Mouse (Mus musculus): ENCODE measurements at regions not wholly inside any gene's neighbourhood (a gene's known extent, or its start where the extent isn't known, plus 50 kb on each side); places are given as distances from the start of the nearest gene placed in this dataset.
A peak's percentile ranks its signal among the peaks of the same experiment; 100 is the strongest.

DNA sequence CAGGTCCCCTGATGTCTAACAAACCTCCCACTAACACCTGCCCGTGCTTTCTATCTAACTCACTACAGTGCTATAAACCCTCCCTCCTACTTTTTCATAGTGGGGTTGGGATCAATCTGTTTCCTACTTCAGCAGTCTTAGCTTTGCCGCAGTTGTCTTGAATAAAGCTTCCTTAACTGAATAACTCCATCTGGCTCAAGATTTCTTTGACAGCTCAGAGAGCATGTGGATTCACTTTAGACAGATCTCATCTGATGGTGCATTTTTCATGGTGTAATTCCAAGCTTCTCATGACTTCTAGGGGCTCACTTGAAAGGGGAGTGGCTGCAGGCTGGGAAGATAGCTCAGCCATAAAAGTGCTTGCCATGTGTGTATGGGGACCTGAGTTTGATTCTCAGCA lies 313.2 kb upstream of the Dpyd start:
- DNase-seq: no peak

DNA sequence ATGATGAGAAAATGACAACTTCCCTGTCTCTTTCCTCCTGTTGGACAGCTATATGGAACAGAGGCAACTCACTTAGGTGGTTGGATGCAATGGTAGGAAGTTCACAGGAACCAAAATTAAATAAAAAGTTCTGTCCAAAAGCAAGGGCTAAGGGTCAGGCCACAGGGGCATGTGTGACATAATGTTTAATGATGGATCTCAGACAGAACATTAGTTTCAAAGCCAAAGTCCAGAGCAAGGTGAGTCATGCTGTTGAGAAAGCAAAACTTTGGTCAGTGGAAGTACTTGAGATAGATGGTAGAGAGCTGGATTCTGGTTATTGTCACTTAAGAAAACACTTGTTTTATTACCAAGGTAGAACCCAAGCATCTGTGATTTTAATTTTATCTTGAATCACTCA lies 286.0 kb upstream of the Dpyd start:
- DNase-seq: no peak

GRCm38 (mm10) chr3:118278274-118278673 lies 283.7 kb upstream of the Dpyd start:
- no peak for DNase-seq

GRCm38 (mm10) chr3:118286946-118287345 lies 275.0 kb upstream of the Dpyd start:
- no peak for DNase-seq

DNA sequence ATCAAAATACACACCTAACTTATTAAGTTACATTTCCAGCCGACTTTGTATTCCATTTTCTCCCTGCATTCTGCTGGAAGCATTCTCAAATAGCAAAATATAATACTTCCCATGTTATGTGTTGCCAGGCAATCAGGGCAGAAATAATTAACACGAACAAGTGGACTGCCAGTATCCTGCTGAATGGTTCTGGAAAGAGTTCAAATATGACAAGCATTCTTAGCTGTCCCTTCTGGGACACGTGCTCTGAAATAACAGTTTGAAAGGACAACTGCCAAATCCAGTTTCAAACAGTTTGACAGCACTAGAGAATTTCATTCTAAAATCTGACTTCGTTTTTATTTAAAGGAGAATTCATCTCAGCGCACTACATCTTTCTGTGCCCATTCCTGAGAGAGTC lies 236.8 kb upstream of the Dpyd start:
- peak; percentile 6 for DNase-seq

DNA sequence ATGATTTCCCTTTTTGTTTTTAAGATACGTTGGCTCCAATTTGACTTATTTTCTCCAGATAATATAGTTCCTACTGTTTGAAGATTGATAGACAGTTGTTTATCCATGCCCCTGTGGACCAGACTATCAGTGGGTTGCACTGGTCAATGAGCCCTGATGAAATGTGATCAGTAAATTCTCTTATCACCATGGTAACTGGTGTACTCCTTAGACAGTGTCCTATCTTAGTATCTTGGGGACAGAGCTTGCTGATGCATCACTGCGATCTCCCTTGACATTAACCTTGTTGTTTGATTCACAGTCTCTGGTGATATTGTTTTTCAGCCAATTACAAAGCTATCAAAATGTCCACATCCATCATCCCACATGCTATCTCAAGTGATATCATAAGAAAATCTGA lies 233.7 kb upstream of the Dpyd start:
- DNase-seq: no peak

DNA sequence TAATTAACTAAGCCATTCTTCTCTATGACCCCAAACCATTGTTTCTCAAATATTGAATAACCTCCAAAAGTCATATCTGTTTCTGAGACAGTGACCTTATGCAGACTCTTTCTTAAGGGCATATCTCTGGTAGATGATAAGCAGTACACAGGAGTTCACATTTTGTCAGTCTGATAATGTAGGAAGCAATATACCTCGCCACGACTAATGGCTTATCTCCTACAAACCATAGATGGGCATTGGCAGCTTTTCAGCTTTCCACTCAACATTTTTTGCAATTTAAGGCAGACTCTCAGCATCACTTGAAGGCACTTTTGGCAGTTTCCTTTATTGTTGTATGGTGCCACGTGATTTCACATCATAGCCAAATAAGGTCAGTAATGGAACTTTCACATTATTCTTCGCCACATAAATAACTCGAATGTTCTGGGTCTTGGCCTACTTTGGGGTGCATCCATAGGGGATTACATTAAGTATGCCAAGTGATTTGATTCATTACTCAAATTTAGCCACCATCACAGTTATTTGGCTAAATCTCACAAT lies 232.7 kb upstream of the Dpyd start:
- no peak for DNase-seq

- no peak for DNase-seq
These were observed 230.4 kb upstream of the Dpyd start for GRCm38 (mm10) chr3:118331559-118331958.

GRCm38 (mm10) chr3:118338716-118339115 lies 223.2 kb upstream of the Dpyd start:
- DNase-seq: no peak

DNA sequence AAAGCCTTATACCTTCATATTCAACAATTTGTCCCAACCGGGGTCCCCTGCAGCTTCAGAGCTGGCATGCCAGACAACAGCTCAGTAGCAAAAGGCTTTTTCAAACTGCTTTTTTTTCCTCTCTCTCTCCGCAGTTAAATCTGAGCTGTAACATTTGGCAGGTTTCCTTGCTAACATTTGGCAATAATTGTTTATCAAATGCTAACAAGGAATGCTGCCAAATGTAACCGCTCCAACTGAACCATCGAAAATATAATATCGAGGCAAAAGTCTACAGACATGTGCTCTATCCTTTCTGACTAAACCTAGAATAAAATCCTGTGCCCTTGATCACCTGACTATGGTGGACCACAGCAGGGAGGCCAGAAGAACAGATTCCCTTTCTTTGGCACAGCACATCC lies 200.2 kb upstream of the Dpyd start:
- DNase-seq: no peak

Measured in kidney, adult 9 months (tissue).